Mouse (Mus musculus) stomach, embryonic 16.5 days (tissue): ENCODE results near the gene Lcn10. TPM values are rescaled to one million over a fixed set of nuclear protein-coding genes. Genes with fewer than 3 reads are reported as not detected.

Experiments used
- ATAC-seq: fragments of 200-750 bp; cut with Nextera tagmentation; 2 replicates; pipeline ENCODE4 v1.8.0; 2017; ENCODE audit warnings: moderate number of reproducible peaks, moderate TSS enrichment; ENCODE audit not compliant: insufficient read depth, low FRiP score
- H3K27ac ChIP-seq: fragments of 300-500 bp; sonication (generic); 2 replicates; pipeline ENCODE4 v1.5.1; 2014; ENCODE audit warnings: low read length
- H3K27me3 ChIP-seq: fragments of 300-500 bp; sonication (generic); 2 replicates; pipeline ENCODE4 v1.6.1; 2014; ENCODE audit warnings: low read length, control low read depth, mixed read lengths; ENCODE audit not compliant: control insufficient read depth, insufficient read depth
- H3K36me3 ChIP-seq: fragments of 300-500 bp; sonication (generic); 2 replicates; pipeline ENCODE4 v1.6.1; 2014; ENCODE audit warnings: low read length; ENCODE audit not compliant: control insufficient read depth, insufficient read depth
- H3K4me1 ChIP-seq: fragments of 300-500 bp; sonication (generic); 2 replicates; pipeline ENCODE4 v1.6.1; 2014; ENCODE audit warnings: low read length, control low read depth, mixed read lengths; ENCODE audit not compliant: control insufficient read depth, insufficient read depth
- H3K4me2 ChIP-seq: fragments of 300-500 bp; sonication (generic); 2 replicates; pipeline ENCODE4 v1.6.1; 2014; ENCODE audit warnings: low read depth, low read length, mixed read lengths
- H3K4me3 ChIP-seq: fragments of 300-500 bp; sonication (generic); replicated peaks from 2 replicates; pipeline ENCODE4 v1.5.1; 2014; ENCODE audit warnings: mild to moderate bottlenecking, low read length
- H3K9ac ChIP-seq: fragments of 300-500 bp; sonication (generic); 2 replicates; pipeline ENCODE4 v1.6.1; 2014; ENCODE audit warnings: low read length
- H3K9me3 ChIP-seq: fragments of 300-500 bp; sonication (generic); replicated peaks from 2 replicates; pipeline ENCODE4 v1.6.1; 2016; ENCODE audit warnings: low read length, control low read depth; ENCODE audit not compliant: control insufficient read depth
- WGBS: fragments of 180-500 bp; shearing (Covaris S2); extraction: QIAGEN DNeasy Blood & Tissue Kit; methylation state at CpG from one replicate; pipeline ENCODE4 v1.1.7; 2014; 5-methylcytosine and 5-hydroxymethylcytosine counted together
- polyA plus RNA-seq: library from polyadenylated mRNA; unstranded; fragments of >200 nt; fragmentation: Nextera tagmentation; extraction: Ambion mirVana; gene quantifications from 2 replicates; pipeline ENCODE4 v1.2.1, GENCODE M21; 2015

The Lcn10 gene
- polyA plus RNA-seq, 1 experiment from 2014 or later, result not detected

- 75% methylated on average over 6 of the region's 6 CpGs for WGBS
Observed at GRCm38 (mm10) chr2:25661245-25661970, 21.1 kb upstream of the Lcn10 start.

GRCm38 (mm10) chr2:25663511-25663910 is 19.0 kb upstream of the Lcn10 start:
- Histone ChIP-seq H3K27me3 (no peaks in the 10 kb centered on the region), H3K4me3 (no peak overlapping the region), H3K9me3 (no peaks in the 10 kb centered on the region), H3K9ac (no peak overlapping the region), H3K4me1 (no peaks in the 10 kb centered on the region), H3K27ac (no peak overlapping the region), H3K4me2 (no peak overlapping the region), H3K36me3 (no peaks in the 10 kb centered on the region)
- WGBS, result 61% methylated on average over 1 of the region's 1 CpGs
- ATAC-seq, result no peak

More at GRCm38 (mm10) chr2:25661245-25661970, 21.1 kb upstream of the Lcn10 start:
- no peak for ATAC-seq
- Histone ChIP-seq H3K9me3 (no peaks in the 10 kb centered on the region), H3K27ac (no peak overlapping the region), H3K27me3 (no peaks in the 10 kb centered on the region), H3K4me1 (no peaks in the 10 kb centered on the region), H3K4me2 (no peak overlapping the region), H3K36me3 (no peaks in the 10 kb centered on the region), H3K9ac (no peak overlapping the region), H3K4me3 (no peak overlapping the region)

- WGBS, result 81% methylated on average over 5 of the region's 5 CpGs
- Histone ChIP-seq H3K27ac (no peak overlapping the region), H3K4me2 (no peak overlapping the region), H3K4me1 (no peaks in the 10 kb centered on the region), H3K27me3 (no peaks in the 10 kb centered on the region), H3K9me3 (no peaks in the 10 kb centered on the region), H3K4me3 (no peak overlapping the region), H3K36me3 (no peaks in the 10 kb centered on the region), H3K9ac (no peak overlapping the region)
- no peak for ATAC-seq
Observed at GRCm38 (mm10) chr2:25664125-25664524, 18.4 kb upstream of the Lcn10 start.

- H3K27me3 ChIP-seq, result no peaks in the 10 kb centered on the region
- H3K9me3 ChIP-seq, result no peaks in the 10 kb centered on the region
- no peak overlapping the region for H3K27ac ChIP-seq
- no peaks in the 10 kb centered on the region for H3K4me1 ChIP-seq
- H3K4me3 ChIP-seq, result no peak overlapping the region
- ATAC-seq, result no peak
- no peaks in the 10 kb centered on the region for H3K36me3 ChIP-seq
- H3K9ac ChIP-seq, result no peak overlapping the region
- no peak overlapping the region for H3K4me2 ChIP-seq
- WGBS, result 79% methylated on average over 1 of the region's 1 CpGs
Observed at GRCm38 (mm10) chr2:25666516-25666915, 16.0 kb upstream of the Lcn10 start.

GRCm38 (mm10) chr2:25676486-25676885 is 6.0 kb upstream of the Lcn10 start, which contains the start of gene Lcn6:
Lcn6 (plus strand) TSS chr2:25676786.
- no peak for ATAC-seq
- no peaks in the 10 kb centered on the region for H3K4me1 ChIP-seq
- no peaks in the 10 kb centered on the region for H3K36me3 ChIP-seq
- H3K4me3 ChIP-seq, result no peak within 1 kb of the TSS
- no peaks in the 10 kb centered on the region for H3K27me3 ChIP-seq
- no peak within 1 kb of the TSS for H3K27ac ChIP-seq
- no peak within 1 kb of the TSS for H3K9ac ChIP-seq
- 78% methylated on average over 3 of the region's 3 CpGs for WGBS
- no peak within 1 kb of the TSS for H3K4me2 ChIP-seq
- H3K9me3 ChIP-seq, result no peaks in the 10 kb centered on the region

GRCm38 (mm10) chr2:25679559-25679958 is 3.0 kb upstream of the Lcn10 start:
- Histone ChIP-seq H3K4me3 (no peak overlapping the region), H3K9me3 (no peaks in the 10 kb centered on the region), H3K36me3 (no peaks in the 10 kb centered on the region), H3K9ac (no peak overlapping the region), H3K4me1 (no peaks in the 10 kb centered on the region), H3K4me2 (no peak overlapping the region), H3K27me3 (no peaks in the 10 kb centered on the region), H3K27ac (no peak overlapping the region)
- ATAC-seq, result no peak
- WGBS, result 72% methylated on average over 6 of the region's 6 CpGs

- H3K27me3 ChIP-seq, result no peaks in the 10 kb centered on the region
- WGBS, result 62% methylated on average over 4 of the region's 4 CpGs
Observed at GRCm38 (mm10) chr2:25686941-25687340, 4.4 kb downstream of the Lcn10 start.

GRCm38 (mm10) chr2:25694605-25695004 is 12.1 kb downstream of the Lcn10 start:
- H3K4me3 ChIP-seq, result no peak overlapping the region
- H3K9me3 ChIP-seq, result no peaks in the 10 kb centered on the region
- H3K9ac ChIP-seq, result no peak overlapping the region
- ATAC-seq, result peak; percentile 53; the same call in 1 of the 2 replicates
- H3K27me3 ChIP-seq, result no peaks in the 10 kb centered on the region
- H3K4me2 ChIP-seq, result no peak overlapping the region
- H3K4me1 ChIP-seq, result no peaks in the 10 kb centered on the region
- no peak overlapping the region for H3K27ac ChIP-seq
- no peaks in the 10 kb centered on the region for H3K36me3 ChIP-seq

More at GRCm38 (mm10) chr2:25686941-25687340, 4.4 kb downstream of the Lcn10 start:
- H3K9me3 ChIP-seq, result no peaks in the 10 kb centered on the region
- H3K36me3 ChIP-seq, result no peaks in the 10 kb centered on the region
- no peak overlapping the region for H3K4me3 ChIP-seq
- ATAC-seq, result no peak
- H3K4me1 ChIP-seq, result no peaks in the 10 kb centered on the region
- no peak overlapping the region for H3K9ac ChIP-seq
- H3K4me2 ChIP-seq, result no peak overlapping the region
- no peak overlapping the region for H3K27ac ChIP-seq

GRCm38 (mm10) chr2:25696951-25697350 is 14.4 kb downstream of the Lcn10 start:
- no peaks in the 10 kb centered on the region for H3K9me3 ChIP-seq
- H3K27ac ChIP-seq, result no peak overlapping the region
- H3K4me3 ChIP-seq, result no peak overlapping the region
- no peak overlapping the region for H3K9ac ChIP-seq
- 60% methylated on average over 4 of the region's 4 CpGs for WGBS
- H3K27me3 ChIP-seq, result no peaks in the 10 kb centered on the region
- H3K36me3 ChIP-seq, result no peaks in the 10 kb centered on the region
- no peak overlapping the region for H3K4me2 ChIP-seq
- no peak for ATAC-seq
- no peaks in the 10 kb centered on the region for H3K4me1 ChIP-seq
